Mouse (Mus musculus) monocyte, adult 2 months (primary cell): ENCODE data around the gene Map1b.

Experiments
- DNase-seq, 2 experiments: peaks; one replicate each; pipeline ENCODE4 v3.0.0; 2022; ENCODE audit warnings: low spot score in 2 of 2, low read depth in 1 of 2

Map1b gene

GRCm38 (mm10) chr13:99528456-99528855, 12.1 kb upstream of the Map1b start:
- no peak for DNase-seq

- DNase-seq: no peak
These were observed 11.6 kb upstream of the Map1b start for GRCm38 (mm10) chr13:99527936-99528335.

GRCm38 (mm10) chr13:99525491-99525890, 9.2 kb upstream of the Map1b start:
- DNase-seq: no peak

GRCm38 (mm10) chr13:99517836-99518235, 1.5 kb upstream of the Map1b start:
- DNase-seq: no peak

- DNase-seq: no peak
These were observed 448 bp downstream of the Map1b start for GRCm38 (mm10) chr13:99515736-99516447.

GRCm38 (mm10) chr13:99514917-99515591, 1.3 kb downstream of the Map1b start:
- DNase-seq: no peak

- no peak for DNase-seq
These were observed 2.4 kb downstream of the Map1b start for GRCm38 (mm10) chr13:99513990-99514389.

- DNase-seq: no peak
These were observed 3.2 kb downstream of the Map1b start for GRCm38 (mm10) chr13:99513138-99513537.

- no peak for DNase-seq
These were observed 6.4 kb downstream of the Map1b start for GRCm38 (mm10) chr13:99509896-99510295.

GRCm38 (mm10) chr13:99506580-99506962, 9.8 kb downstream of the Map1b start:
- DNase-seq: no peak

- no peak for DNase-seq
These were observed 10.3 kb downstream of the Map1b start for GRCm38 (mm10) chr13:99505826-99506579.

- DNase-seq: no peak
These were observed 12.9 kb downstream of the Map1b start for GRCm38 (mm10) chr13:99503370-99503979.

GRCm38 (mm10) chr13:99502911-99503310, 13.4 kb downstream of the Map1b start:
- DNase-seq: no peak

- no peak for DNase-seq
These were observed 14.1 kb downstream of the Map1b start for GRCm38 (mm10) chr13:99502126-99502744.

GRCm38 (mm10) chr13:99501393-99501792, 14.9 kb downstream of the Map1b start:
- DNase-seq: no peak

- DNase-seq: no peak
These were observed 15.7 kb downstream of the Map1b start for GRCm38 (mm10) chr13:99500609-99501008.

GRCm38 (mm10) chr13:99499764-99500163, 16.6 kb downstream of the Map1b start:
- no peak for DNase-seq

- DNase-seq: no peak
These were observed 20.2 kb downstream of the Map1b start for GRCm38 (mm10) chr13:99496106-99496505.

GRCm38 (mm10) chr13:99494416-99494815, 21.9 kb downstream of the Map1b start:
- DNase-seq: no peak

- DNase-seq: no peak
These were observed 22.9 kb downstream of the Map1b start for GRCm38 (mm10) chr13:99493304-99493904.
